Mouse (Mus musculus) lung, postnatal 0 days (tissue): Measurements from ENCODE around the gene Ccdc148. TPM values are rescaled to one million over a fixed set of nuclear protein-coding genes. Genes with fewer than 3 reads are reported as not detected.

ENCODE experiments used
- ATAC-seq: fragments of 200-750 bp; cut with Nextera tagmentation; 2 replicates; pipeline ENCODE4 v1.8.0; 2017; ENCODE audit warnings: moderate library complexity
- DNase-seq: peaks from one replicate; pipeline ENCODE4 v3.0.0-alpha.2; 2016; ENCODE audit warnings: low spot score
- H3K27ac ChIP-seq: fragments of 300-500 bp; sonication (generic); 2 replicates; pipeline ENCODE4 v1.5.1; 2014; ENCODE audit warnings: antibody characterized with exemption, mild to moderate bottlenecking, low read length, mixed read lengths
- H3K27me3 ChIP-seq: fragments of 300-500 bp; sonication (generic); replicated peaks from 2 replicates; pipeline ENCODE4 v1.6.1; 2014; ENCODE audit warnings: low read length, mixed read lengths; ENCODE audit not compliant: insufficient read depth
- H3K36me3 ChIP-seq: fragments of 300-500 bp; sonication (generic); 2 replicates; pipeline ENCODE4 v1.6.1; 2014; ENCODE audit warnings: low read length, mixed read lengths; ENCODE audit not compliant: insufficient read depth
- H3K4me1 ChIP-seq: fragments of 300-500 bp; sonication (generic); 2 replicates; pipeline ENCODE4 v1.6.1; 2014; ENCODE audit warnings: antibody characterized with exemption, low read depth, low read length, mixed read lengths; ENCODE audit not compliant: insufficient read depth
- H3K4me2 ChIP-seq: fragments of 300-500 bp; sonication (generic); replicated peaks from 2 replicates; pipeline ENCODE4 v1.6.1; 2014; ENCODE audit warnings: low read depth, mild to moderate bottlenecking, low read length, moderate library complexity, mixed read lengths
- H3K4me3 ChIP-seq: fragments of 300-500 bp; sonication (generic); 2 replicates; pipeline ENCODE4 v1.5.1; 2014; ENCODE audit warnings: low read depth, low read length
- H3K9ac ChIP-seq: fragments of 300-500 bp; sonication (generic); replicated peaks from 2 replicates; pipeline ENCODE4 v1.6.1; 2014; ENCODE audit warnings: low read depth, mild to moderate bottlenecking
- H3K9me3 ChIP-seq: fragments of 300-500 bp; sonication (generic); 2 replicates; pipeline ENCODE4 v1.6.1; 2016; ENCODE audit warnings: low read length, mixed read lengths
- CTCF ChIP-seq: IDR thresholded peaks from 2 replicates; pipeline ENCODE4 v1.5.1; 2016; ENCODE audit warnings: antibody characterized with exemption, mild to moderate bottlenecking
- EP300 ChIP-seq: IDR thresholded peaks from 2 replicates; pipeline ENCODE4 v1.6.1; 2016; ENCODE audit warnings: antibody characterized with exemption, mild to moderate bottlenecking, control low read depth
- WGBS: fragments of 180-500 bp; shearing (Covaris S2); extraction: QIAGEN DNeasy Blood & Tissue Kit; methylation state at CpG from one replicate; pipeline ENCODE4 v1.1.7; 2014; 5-methylcytosine and 5-hydroxymethylcytosine counted together
- polyA plus RNA-seq: library from polyadenylated mRNA; unstranded; fragments of >200 nt; fragmentation: Nextera tagmentation; extraction: Ambion mirVana; gene quantifications from 2 replicates; pipeline ENCODE4 v1.2.1, GENCODE M21; 2015

Gene Ccdc148
- polyA plus RNA-seq, 1 experiment from 2014 or later, result 0.68 TPM

DNA sequence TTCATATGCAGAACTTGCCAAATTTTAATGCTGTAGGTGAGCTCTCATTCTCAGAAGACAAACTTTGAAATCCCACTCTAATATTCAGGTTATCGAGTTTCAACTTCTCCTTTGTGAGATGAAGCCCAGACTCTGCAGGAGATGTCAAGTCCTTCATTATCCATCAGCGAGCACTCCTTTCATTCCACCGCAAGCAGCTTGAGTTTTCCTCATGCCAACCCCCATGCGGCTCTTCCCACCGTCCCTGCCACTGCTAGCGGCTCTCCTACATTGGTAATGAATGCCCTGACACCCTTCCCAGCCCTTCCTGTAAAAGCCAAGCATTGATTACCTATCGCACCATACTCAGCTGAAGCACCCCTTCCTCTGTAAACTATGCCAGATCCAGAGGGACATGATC is 211.7 kb downstream of the Ccdc148 start:
- no peak overlapping the region for H3K9ac ChIP-seq
- 84% methylated on average over 7 of the region's 7 CpGs for WGBS
- no peaks in the 10 kb centered on the region for H3K9me3 ChIP-seq
- TF ChIP-seq CTCF (no peak), EP300 (no peak)
- H3K27me3 ChIP-seq, result no peaks in the 10 kb centered on the region
- no peaks in the 10 kb centered on the region for H3K36me3 ChIP-seq
- DNase-seq (no peak), ATAC-seq (no peak)
- no peak overlapping the region for H3K27ac ChIP-seq
- no peak overlapping the region for H3K4me2 ChIP-seq
- no peak overlapping the region for H3K4me3 ChIP-seq
- no peaks in the 10 kb centered on the region for H3K4me1 ChIP-seq

DNA sequence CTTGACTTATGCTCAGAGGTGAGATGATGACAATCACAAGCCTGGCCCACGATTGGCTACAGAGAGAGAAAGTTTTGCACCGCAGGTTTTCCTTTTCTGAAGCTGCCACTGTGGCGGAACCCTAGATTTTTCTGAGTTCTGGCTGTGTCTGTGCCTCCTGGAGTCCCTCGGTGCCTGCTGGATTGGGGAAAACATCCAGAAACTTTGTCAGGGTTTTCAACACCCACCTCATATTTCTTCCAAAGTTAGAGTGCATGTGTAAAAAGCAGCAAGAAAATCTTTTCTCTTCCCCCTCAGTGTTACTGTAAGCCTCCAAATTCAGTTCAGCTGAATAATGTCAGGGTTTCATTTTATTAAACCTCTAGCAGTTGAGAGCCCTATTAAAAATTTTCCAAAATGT is 219.1 kb downstream of the Ccdc148 start:
- WGBS, result 66% methylated on average over 4 of the region's 4 CpGs
- H3K4me1 ChIP-seq, result no peaks in the 10 kb centered on the region
- H3K4me2 ChIP-seq, result no peak overlapping the region
- H3K4me3 ChIP-seq, result no peak overlapping the region
- H3K9ac ChIP-seq, result no peak overlapping the region
- H3K36me3 ChIP-seq, result no peaks in the 10 kb centered on the region
- H3K9me3 ChIP-seq, result no peaks in the 10 kb centered on the region
- no peak overlapping the region for H3K27ac ChIP-seq
- no peak for TF ChIP-seq CTCF
- no peak for TF ChIP-seq EP300
- no peak for DNase-seq
- H3K27me3 ChIP-seq, result no peaks in the 10 kb centered on the region
- no peak for ATAC-seq

DNA sequence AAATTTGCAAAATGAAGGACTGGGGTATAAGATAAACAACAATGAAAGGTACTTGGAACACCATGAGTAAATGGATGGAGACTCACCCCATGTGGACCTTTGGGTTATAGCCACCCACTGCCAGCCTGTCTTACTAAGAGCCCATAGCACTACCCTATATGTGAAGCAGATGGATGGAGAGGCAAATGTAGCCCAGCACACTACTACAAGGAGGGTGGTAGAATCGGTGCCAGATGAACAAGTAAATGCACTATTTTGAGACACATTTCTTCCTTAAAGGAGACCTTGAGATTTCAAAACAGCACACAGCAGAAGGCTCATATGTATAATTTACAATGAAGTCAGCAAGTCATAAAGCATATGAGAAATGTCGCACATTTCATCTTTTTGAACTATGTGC is 234.9 kb downstream of the Ccdc148 start:
- H3K27ac ChIP-seq, result no peak overlapping the region
- ATAC-seq (no peak), DNase-seq (no peak)
- H3K4me3 ChIP-seq, result no peak overlapping the region
- H3K36me3 ChIP-seq, result no peaks in the 10 kb centered on the region
- 97% methylated on average over 2 of the region's 2 CpGs for WGBS
- no peak overlapping the region for H3K4me2 ChIP-seq
- H3K9me3 ChIP-seq, result no peaks in the 10 kb centered on the region
- no peaks in the 10 kb centered on the region for H3K27me3 ChIP-seq
- no peak overlapping the region for H3K9ac ChIP-seq
- TF ChIP-seq CTCF, result no peak
- no peak for TF ChIP-seq EP300
- no peaks in the 10 kb centered on the region for H3K4me1 ChIP-seq

DNA sequence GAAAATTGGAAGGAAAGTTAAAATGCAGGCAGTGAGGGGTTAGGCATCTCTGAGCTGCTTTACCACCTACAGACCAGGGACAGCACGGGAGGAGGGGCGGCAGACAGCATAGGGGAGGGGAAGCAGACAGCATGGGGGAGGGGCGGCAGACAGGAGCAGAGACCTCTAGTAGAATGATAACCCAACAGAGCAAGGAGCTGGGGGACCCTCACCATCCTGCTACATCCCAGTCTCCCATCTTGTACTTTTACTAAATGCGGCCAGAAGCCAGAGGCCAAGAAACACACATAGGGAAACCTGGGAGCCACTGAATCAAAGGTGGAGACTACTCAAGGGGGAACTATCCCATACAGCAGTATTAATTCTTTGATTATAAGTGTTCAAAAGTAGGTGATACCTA is 242.1 kb downstream of the Ccdc148 start:
- WGBS, result 59% methylated on average over 4 of the region's 4 CpGs
- Histone ChIP-seq H3K9ac (no peak overlapping the region), H3K36me3 (no peaks in the 10 kb centered on the region), H3K27ac (no peak overlapping the region), H3K4me2 (no peak overlapping the region), H3K4me3 (no peak overlapping the region), H3K27me3 (no peaks in the 10 kb centered on the region), H3K4me1 (no peaks in the 10 kb centered on the region), H3K9me3 (no peaks in the 10 kb centered on the region)
- TF ChIP-seq CTCF (no peak), EP300 (no peak)
- DNase-seq (no peak), ATAC-seq (no peak)

DNA sequence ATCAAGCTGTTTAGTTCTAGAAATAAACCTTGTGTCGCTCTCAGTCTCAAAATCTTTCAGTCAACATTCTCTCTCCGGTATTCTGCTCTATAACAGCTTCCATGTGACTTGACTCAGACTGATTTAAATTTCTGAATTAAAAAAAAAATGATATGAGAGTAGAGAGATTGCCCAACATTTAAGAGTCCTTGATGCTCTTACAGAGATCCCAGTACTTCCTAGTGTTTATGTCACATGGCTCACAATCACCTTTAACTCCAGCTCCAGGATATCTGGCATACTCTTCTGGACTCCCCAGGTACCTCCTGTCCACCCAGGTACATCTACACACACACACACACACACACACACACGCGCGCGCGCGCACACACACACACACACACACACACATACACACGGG is 248.1 kb downstream of the Ccdc148 start:
- WGBS, result 92% methylated on average over 8 of the region's 9 CpGs

DNA sequence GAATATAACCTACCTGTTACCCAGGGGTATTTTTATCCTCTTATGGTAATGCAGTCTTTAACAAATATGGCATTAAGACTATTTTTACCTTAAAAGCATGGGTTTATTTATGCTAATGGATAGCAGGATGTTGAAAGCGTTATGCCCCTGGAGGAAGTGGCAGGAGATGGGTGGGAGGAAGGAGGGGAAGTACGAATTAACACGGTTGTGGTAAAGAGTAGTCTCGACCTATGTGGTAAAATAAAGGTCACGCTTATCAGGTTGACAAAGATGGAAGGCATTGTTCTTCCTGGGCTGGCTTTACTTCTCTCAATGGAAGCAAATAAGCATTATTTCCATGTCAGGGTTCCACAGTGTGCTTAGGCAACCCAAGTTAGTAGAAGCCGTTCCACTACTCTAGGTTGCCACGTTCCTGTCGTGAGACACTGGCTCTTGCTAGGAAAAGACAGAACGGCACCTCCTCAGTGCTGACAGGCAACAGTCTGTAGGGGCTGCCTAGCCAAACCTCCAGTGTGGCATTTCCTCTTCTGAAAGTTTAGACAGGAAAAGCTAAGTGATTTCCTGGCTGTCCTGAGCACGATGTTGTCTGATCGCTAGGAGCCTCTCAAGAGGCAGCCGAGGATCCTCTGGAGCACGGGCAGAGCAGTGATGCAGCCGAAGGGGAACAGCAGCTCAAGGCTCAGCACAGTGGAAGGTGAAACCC is 253.5 kb downstream of the Ccdc148 start:
- Histone ChIP-seq H3K36me3 (no peaks in the 10 kb centered on the region), H3K27me3 (no peaks in the 10 kb centered on the region), H3K27ac (no peak overlapping the region), H3K4me2 (peak overlapping the region; percentile 42), H3K9me3 (no peaks in the 10 kb centered on the region), H3K4me1 (no peaks in the 10 kb centered on the region), H3K9ac (no peak overlapping the region), H3K4me3 (no peak overlapping the region)
- DNase-seq (peak; percentile 12), ATAC-seq (no peak)
- WGBS, result 16% methylated on average over 14 of the region's 14 CpGs
- 0 out of 2 replicates have a peak, but pooled peaks have one; percentile 2 for TF ChIP-seq CTCF
- TF ChIP-seq EP300, result no peak

More for the DNA sequence above, 248.1 kb downstream of the Ccdc148 start:
- H3K27me3 ChIP-seq, result no peaks in the 10 kb centered on the region
- no peak overlapping the region for H3K27ac ChIP-seq
- H3K9ac ChIP-seq, result no peak overlapping the region
- DNase-seq (peak; percentile 58), ATAC-seq (peak; percentile 61)
- H3K4me3 ChIP-seq, result no peak overlapping the region
- H3K36me3 ChIP-seq, result no peaks in the 10 kb centered on the region
- H3K9me3 ChIP-seq, result no peaks in the 10 kb centered on the region
- no peak overlapping the region for H3K4me2 ChIP-seq
- H3K4me1 ChIP-seq, result no peaks in the 10 kb centered on the region
- TF ChIP-seq CTCF (no peak), EP300 (no peak)
